Mouse (Mus musculus) spleen, postnatal 4 days (tissue): ENCODE measurements around the gene Cflar.
A peak's percentile ranks its signal among the peaks of the same experiment; 100 is the strongest.
"Not testable (repeated sequence)": the region's sequence is repeated elsewhere in the genome, so short reads cannot be mapped to it uniquely, and the experiment has no call there.

Experiments
- DNase-seq, 2 experiments: peaks; one replicate each; pipeline ENCODE4 v3.0.0; 2022; ENCODE audit warnings: low spot score in 2 of 2

The Cflar gene

GRCm38 (mm10) chr1:58727747-58728589 is 16.7 kb downstream of the Cflar start:
- no peak for DNase-seq

GRCm38 (mm10) chr1:58728590-58728868 is 17.2 kb downstream of the Cflar start:
- DNase-seq = no peak

GRCm38 (mm10) chr1:58733636-58734035 is 22.3 kb downstream of the Cflar start:
- DNase-seq = no peak

- no peak for DNase-seq
Observed at GRCm38 (mm10) chr1:58734043-58734920, 23.0 kb downstream of the Cflar start.

GRCm38 (mm10) chr1:58735962-58736361 is 24.7 kb downstream of the Cflar start:
- DNase-seq = no peak

- DNase-seq = no peak
Observed at GRCm38 (mm10) chr1:58736968-58737367, 25.7 kb downstream of the Cflar start.

GRCm38 (mm10) chr1:58739529-58739928 is 28.2 kb downstream of the Cflar start:
- no peak for DNase-seq

GRCm38 (mm10) chr1:58742571-58743021 is 31.3 kb downstream of the Cflar start:
- DNase-seq = no peak

- no peak for DNase-seq
Observed at GRCm38 (mm10) chr1:58743252-58743651, 31.9 kb downstream of the Cflar start.

GRCm38 (mm10) chr1:58744645-58745044 is 33.3 kb downstream of the Cflar start:
- DNase-seq = no peak

GRCm38 (mm10) chr1:58746880-58747279 is 35.6 kb downstream of the Cflar start:
- DNase-seq = peak in 1 of 2 experiments; percentile 23

GRCm38 (mm10) chr1:58759451-58759850 is 48.1 kb downstream of the Cflar start:
- no peak for DNase-seq

- DNase-seq = no peak
Observed at GRCm38 (mm10) chr1:58760581-58760980, 49.3 kb downstream of the Cflar start.

GRCm38 (mm10) chr1:58761391-58762275 is 50.3 kb downstream of the Cflar start:
- DNase-seq = peak; percentile 27 to 58

GRCm38 (mm10) chr1:58762576-58762975 is 51.3 kb downstream of the Cflar start:
- no peak for DNase-seq

GRCm38 (mm10) chr1:58766446-58766845 is 55.1 kb downstream of the Cflar start:
- DNase-seq = not testable (repeated sequence)

- no peak for DNase-seq
Observed at GRCm38 (mm10) chr1:58769136-58769535, 57.8 kb downstream of the Cflar start.

- DNase-seq = peak in 1 of 2 experiments; percentile 55
Observed at GRCm38 (mm10) chr1:58769701-58770100, 58.4 kb downstream of the Cflar start.

GRCm38 (mm10) chr1:58770111-58770720 is 58.9 kb downstream of the Cflar start:
- peak; percentile 47 to 71 for DNase-seq

- DNase-seq = peak in 1 of 2 experiments; percentile 51
Observed at GRCm38 (mm10) chr1:58772084-58772483, 60.8 kb downstream of the Cflar start.

- peak in 1 of 2 experiments; percentile 54 for DNase-seq
Observed at GRCm38 (mm10) chr1:58773280-58773679, 62.0 kb downstream of the Cflar start.
